Mouse (Mus musculus) liver, adult 10 weeks (tissue): ENCODE data around the gene Gm28035. TPM values are rescaled to one million over a fixed set of nuclear protein-coding genes. Genes with fewer than 3 reads are reported as not detected.

Experiments
- polyA plus RNA-seq: library from polyadenylated mRNA; stranded (reverse); fragments of 350-450 nt; fragmentation: Illumina TruSeq; extraction: RNeasy Lipid Tissue Mini Kit (QIAGEN cat#74804); gene quantifications from one replicate; pipeline ENCODE4 v1.2.3, GENCODE M21; 2014; ENCODE audit warnings: low read depth, low replicate concordance

Gm28035 gene
- polyA plus RNA-seq: 0.26 TPM

GRCm38 (mm10) chr2:30240267-30240666 lies at the start of gene Gm28035:
Gm28035 (plus strand) TSS chr2:30240567.

GRCm38 (mm10) chr2:30205629-30206357 lies 34.6 kb upstream of the Gm28035 start, which contains the start of gene Kyat1:
Kyat1 (minus strand) TSS chr2:30205847.

GRCm38 (mm10) chr2:30237199-30237880 lies 3.0 kb upstream of the Gm28035 start, which contains the start of gene Lrrc8a:
Lrrc8a (plus strand) TSS chr2:30237715.

GRCm38 (mm10) chr2:30265767-30266253 lies 25.4 kb downstream of the Gm28035 start, which contains the start of gene Phyhd1:
Phyhd1 (plus strand) TSS chr2:30266203.

GRCm38 (mm10) chr2:30280743-30281142 lies 40.4 kb downstream of the Gm28035 start, which contains the start of gene Gm28038:
Gm28038 (plus strand) TSS chr2:30281043.

GRCm38 (mm10) chr2:30286192-30287026 lies 46.0 kb downstream of the Gm28035 start, which contains the start of the genes Dolk and Nup188:
Dolk (minus strand) TSS chr2:30286334.
Nup188 (plus strand) TSS chr2:30286397.

Other genes with a start within 250 kb of the Gm28035 start
- 0.34 TPM for gene Wdr34, start 191.7 kb upstream of the Gm28035 start, polyA plus RNA-seq
- gene Set, start 183.2 kb upstream of the Gm28035 start, polyA plus RNA-seq: 144 TPM
- gene Pkn3, start 162.9 kb upstream of the Gm28035 start, polyA plus RNA-seq: not detected
- 2.7 TPM for gene Zdhhc12, start 146.9 kb upstream of the Gm28035 start, polyA plus RNA-seq
- 2.0 TPM for gene Zer1, start 116.0 kb upstream of the Gm28035 start, polyA plus RNA-seq
- gene Tbc1d13, start 106.8 kb upstream of the Gm28035 start, polyA plus RNA-seq: 6.5 TPM
- 0.64 TPM for gene Endog, start 69.1 kb upstream of the Gm28035 start, polyA plus RNA-seq
- gene Spout1, start 62.1 kb upstream of the Gm28035 start, polyA plus RNA-seq: 0.53 TPM
- 13.5 TPM for gene Kyat1, start 34.7 kb upstream of the Gm28035 start, polyA plus RNA-seq
- gene Lrrc8a, start 2.9 kb upstream of the Gm28035 start, polyA plus RNA-seq: 3.3 TPM
- 72.7 TPM for gene Phyhd1, start 25.6 kb downstream of the Gm28035 start, polyA plus RNA-seq
- not detected for gene Gm28038, start 40.5 kb downstream of the Gm28035 start, polyA plus RNA-seq
- 5.8 TPM for gene Dolk, start 45.8 kb downstream of the Gm28035 start, polyA plus RNA-seq
- gene Nup188, start 45.8 kb downstream of the Gm28035 start, polyA plus RNA-seq: 1.1 TPM
- gene Sh3glb2, start 118.8 kb downstream of the Gm28035 start, polyA plus RNA-seq: 1.8 TPM
- gene Miga2, start 123.7 kb downstream of the Gm28035 start, polyA plus RNA-seq: 2.6 TPM
- 1.2 TPM for gene Dolpp1, start 151.7 kb downstream of the Gm28035 start, polyA plus RNA-seq
- 7.4 TPM for gene Crat, start 175.2 kb downstream of the Gm28035 start, polyA plus RNA-seq
- 3.8 TPM for gene Ptpa, start 175.5 kb downstream of the Gm28035 start, polyA plus RNA-seq
- gene Ier5l, start 233.7 kb downstream of the Gm28035 start, polyA plus RNA-seq: not detected